ENCODE assay signal across 8 mouse cellular contexts in the genomic region with DNA sequence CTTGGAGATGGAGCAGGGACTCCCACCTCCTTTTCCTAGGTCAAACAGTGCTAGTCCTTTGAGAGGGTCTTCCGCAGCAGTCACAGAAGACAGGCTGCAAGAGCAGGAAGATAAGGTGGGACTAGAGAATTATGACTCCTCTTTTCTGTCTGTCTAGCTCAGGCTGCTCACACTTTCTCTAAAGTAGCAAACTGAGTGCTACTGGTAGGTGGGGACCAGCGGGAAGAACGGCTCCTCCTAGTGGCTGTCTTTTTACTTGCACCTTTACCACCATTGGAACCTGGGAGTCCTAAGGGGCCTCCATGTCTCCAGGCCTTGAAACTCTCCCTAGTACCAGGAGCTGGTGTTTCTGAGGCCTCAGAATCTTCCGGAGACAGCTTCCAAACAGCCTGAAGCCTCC. TPM values are rescaled to one million over a fixed set of nuclear protein-coding genes. Genes with fewer than 3 reads are reported as not detected.
DNase-seq lines count a peak whose midpoint lies in the region; ATAC-seq and TF ChIP-seq lines count a peak whose summit lies in the region.

No protein-coding gene starts in this region.

- 27% methylated on average over 4 of the region's 4 CpGs for WGBS in forebrain, embryonic 16.5 days
- WGBS in midbrain, postnatal 0 days: 26% methylated on average over 4 of the region's 4 CpGs

- H3K4me1 ChIP-seq in forebrain, embryonic 16.5 days (replicated peaks; ENCODE audit: control insufficient read depth, insufficient read depth, low read length): peaks cover 3% of the 10 kb centered on the region
- H3K4me1 ChIP-seq in midbrain, postnatal 0 days (ENCODE audit: insufficient read depth, low read length): no peaks in the 10 kb centered on the region
- no peaks in the 10 kb centered on the region for H3K4me1 ChIP-seq in testis, adult 2 months (ENCODE audit: control insufficient read depth, insufficient read depth, low read length)

- TF ChIP-seq CTCF in midbrain, postnatal 0 days (IDR thresholded peaks at IDR 0.05): peak; percentile 76
- TF ChIP-seq CTCF in testis, adult 2 months (IDR thresholded peaks at IDR 0.05; ENCODE audit: control insufficient read depth, insufficient read depth, insufficient replicate concordance, low read depth, low read length): peak; percentile 56; the same call in 1 of the 2 replicates

- TF ChIP-seq POLR2A in testis, adult 2 months (IDR thresholded peaks at IDR 0.05; ENCODE audit: control insufficient read depth, low read depth, low read length): no peak

- H3K4me2 ChIP-seq in forebrain, embryonic 16.5 days (ENCODE audit: low read length): no peak overlapping the region
- no peak overlapping the region for H3K4me2 ChIP-seq in midbrain, postnatal 0 days (ENCODE audit: low read depth, low read length, poor library complexity, severe bottlenecking)

- DNase-seq in urinary bladder, postnatal 14 days (ENCODE audit: low spot score): peak; percentile 84
- DNase-seq in urinary bladder, adult 2 months (ENCODE audit: low spot score): no peak
- DNase-seq in kidney, adult 18-20 months: peak; percentile 63
- DNase-seq in left cerebral cortex, postnatal 4 days: peak; percentile 50
- DNase-seq in midbrain, postnatal 0 days (ENCODE audit: low spot score): peak; percentile 75

- H3K9me3 ChIP-seq in forebrain, embryonic 16.5 days (ENCODE audit: control insufficient read depth, low read length): no peaks in the 10 kb centered on the region
- no peaks in the 10 kb centered on the region for H3K9me3 ChIP-seq in midbrain, postnatal 0 days (ENCODE audit: low read length)

- H3K27me3 ChIP-seq in forebrain, embryonic 16.5 days (replicated peaks; ENCODE audit: control insufficient read depth, insufficient read depth, low read length): no peaks in the 10 kb centered on the region
- no peaks in the 10 kb centered on the region for H3K27me3 ChIP-seq in midbrain, postnatal 0 days (ENCODE audit: insufficient read depth, low read length)
- no peaks in the 10 kb centered on the region for H3K27me3 ChIP-seq in testis, adult 2 months (ENCODE audit: control insufficient read depth, insufficient read depth, low read length)

- no peaks in the 10 kb centered on the region for H3K36me3 ChIP-seq in forebrain, embryonic 16.5 days (ENCODE audit: control insufficient read depth, insufficient read depth)
- no peaks in the 10 kb centered on the region for H3K36me3 ChIP-seq in midbrain, postnatal 0 days (ENCODE audit: insufficient read depth, low read length)
- H3K36me3 ChIP-seq in testis, adult 2 months (ENCODE audit: control insufficient read depth, insufficient read depth, low read length): no peaks in the 10 kb centered on the region

- H3K27ac ChIP-seq in forebrain, embryonic 16.5 days (ENCODE audit: low read length): no peak overlapping the region
- H3K27ac ChIP-seq in midbrain, postnatal 0 days (ENCODE audit: low read depth, low read length): no peak overlapping the region
- no peak overlapping the region for H3K27ac ChIP-seq in testis, adult 2 months (ENCODE audit: control insufficient read depth, insufficient read depth, low read depth, low read length)

- no peak overlapping the region for H3K4me3 ChIP-seq in forebrain, embryonic 16.5 days (replicated peaks; ENCODE audit: low read length)
- H3K4me3 ChIP-seq in midbrain, postnatal 0 days (ENCODE audit: low read depth, low read length): no peak overlapping the region
- no peak overlapping the region for H3K4me3 ChIP-seq in testis, adult 2 months (ENCODE audit: control insufficient read depth, low read depth, low read length)

- peak; percentile 42; the same call in 1 of the 2 replicates for ATAC-seq in cerebellum, adult (ENCODE audit: insufficient number of reproducible peaks, low FRiP score, low TSS enrichment)
- peak; percentile 59; the same call in 1 of the 2 replicates for ATAC-seq in forebrain, embryonic 16.5 days
- ATAC-seq in midbrain, postnatal 0 days (ENCODE audit: low FRiP score): no peak

- intact Hi-C loops in left cerebral cortex, postnatal 4 days (cut with DNase I): loop anchor here (5.0 kb wide), 1 partner anchor 103 kb away; no protein-coding TSS in a partner anchor

- no peak overlapping the region for H3K9ac ChIP-seq in forebrain, embryonic 16.5 days (replicated peaks; ENCODE audit: low read depth, low read length)
- no peak overlapping the region for H3K9ac ChIP-seq in midbrain, postnatal 0 days (replicated peaks; ENCODE audit: low read length, poor library complexity, severe bottlenecking)

RNA-seq across cellular contexts. Expression of gene Syt8, which starts 0.9 kb away (rescaled TPM):
- 316 and 420 TPM in 2 replicates for polyA plus RNA-seq in urinary bladder, adult 2 months (2012; rRNA removed)
- polyA plus RNA-seq in forebrain, embryonic 16.5 days (2015; fragmentation: Nextera tagmentation; extraction: Ambion mirVana): not detected in 2 replicates
- total RNA-seq in left cerebral cortex, postnatal 4 days (2021): not detected
- total RNA-seq in midbrain, postnatal 0 days (2014; rRNA removed): not detected in 2 replicates
- polyA plus RNA-seq in midbrain, postnatal 0 days (2015; fragmentation: Nextera tagmentation; extraction: Ambion mirVana): not detected in 2 replicates
- polyA plus RNA-seq in testis, adult 2 months (2012; rRNA removed): 0.28 and 1.2 TPM in 2 replicates

RNA-seq across cellular contexts. Expression of gene Tnni2, which starts 6.1 kb away (rescaled TPM):
- 39.4 and 48.2 TPM in 2 replicates for polyA plus RNA-seq in urinary bladder, adult 2 months (2012; rRNA removed)
- 0.89 TPM in 1 of 2 replicates, not detected in the other for polyA plus RNA-seq in forebrain, embryonic 16.5 days (2015; fragmentation: Nextera tagmentation; extraction: Ambion mirVana)
- total RNA-seq in left cerebral cortex, postnatal 4 days (2021): not detected
- total RNA-seq in midbrain, postnatal 0 days (2014; rRNA removed): not detected in 2 replicates
- 0.46 and 0.56 TPM in 2 replicates for polyA plus RNA-seq in midbrain, postnatal 0 days (2015; fragmentation: Nextera tagmentation; extraction: Ambion mirVana)
- polyA plus RNA-seq in testis, adult 2 months (2012; rRNA removed): 0.31 TPM in 1 of 2 replicates, not detected in the other

RNA-seq across cellular contexts. Expression of gene Lsp1, which starts 25.1 kb away (rescaled TPM):
- 379 and 420 TPM in 2 replicates for polyA plus RNA-seq in urinary bladder, adult 2 months (2012; rRNA removed)
- polyA plus RNA-seq in forebrain, embryonic 16.5 days (2015; fragmentation: Nextera tagmentation; extraction: Ambion mirVana): 3.5 and 5.5 TPM in 2 replicates
- 1 to 10 TPM; 5.5 to 5.7 TPM for total RNA-seq in left cerebral cortex, postnatal 4 days (2021)
- 5.1 and 11.0 TPM in 2 replicates for total RNA-seq in midbrain, postnatal 0 days (2014; rRNA removed)
- 5.3 and 8.7 TPM in 2 replicates for polyA plus RNA-seq in midbrain, postnatal 0 days (2015; fragmentation: Nextera tagmentation; extraction: Ambion mirVana)
- 2.4 and 5.9 TPM in 2 replicates for polyA plus RNA-seq in testis, adult 2 months (2012; rRNA removed)

RNA-seq across cellular contexts. Expression of gene Ctsd, which starts 47.7 kb away (rescaled TPM):
- polyA plus RNA-seq in urinary bladder, adult 2 months (2012; rRNA removed): 836 and 938 TPM in 2 replicates
- polyA plus RNA-seq in forebrain, embryonic 16.5 days (2015; fragmentation: Nextera tagmentation; extraction: Ambion mirVana): 203 and 208 TPM in 2 replicates
- 100 to 1,000 TPM; 133 to 157 TPM for total RNA-seq in left cerebral cortex, postnatal 4 days (2021)
- 520 and 652 TPM in 2 replicates for total RNA-seq in midbrain, postnatal 0 days (2014; rRNA removed)
- 320 and 345 TPM in 2 replicates for polyA plus RNA-seq in midbrain, postnatal 0 days (2015; fragmentation: Nextera tagmentation; extraction: Ambion mirVana)
- 75.7 and 78.7 TPM in 2 replicates for polyA plus RNA-seq in testis, adult 2 months (2012; rRNA removed)

RNA-seq across cellular contexts. Expression of gene Gm49369, which starts 53.1 kb away (rescaled TPM):
- 2.0 and 2.2 TPM in 2 replicates for polyA plus RNA-seq in urinary bladder, adult 2 months (2012; rRNA removed)
- polyA plus RNA-seq in forebrain, embryonic 16.5 days (2015; fragmentation: Nextera tagmentation; extraction: Ambion mirVana): not detected in 2 replicates
- 1 to 10 TPM in 1 of 2 experiments, not detected in 1; 5.0 TPM for total RNA-seq in left cerebral cortex, postnatal 4 days (2021)
- 3.3 TPM in 1 of 2 replicates, not detected in the other for total RNA-seq in midbrain, postnatal 0 days (2014; rRNA removed)
- not detected in 2 replicates for polyA plus RNA-seq in midbrain, postnatal 0 days (2015; fragmentation: Nextera tagmentation; extraction: Ambion mirVana)
- not detected in 2 replicates for polyA plus RNA-seq in testis, adult 2 months (2012; rRNA removed)

Comparison
In these comparisons a context has a peak if more than half of its experiments do, and no peak if none do; other contexts are left out.
1. RNA of gene Syt8, which starts 0.9 kb away (polyA plus RNA-seq): 316 to 420 TPM in urinary bladder, adult 2 months; 0.28 to 1.2 TPM in testis, adult 2 months, not detected in midbrain, postnatal 0 days and not detected in forebrain, embryonic 16.5 days; every median in the first group is over 100 times any median in the second.
2. RNA of gene Tnni2, which starts 6.1 kb away (polyA plus RNA-seq): 39.4 to 48.2 TPM in urinary bladder, adult 2 months; 0.46 to 0.56 TPM in midbrain, postnatal 0 days, 0.89 TPM in forebrain, embryonic 16.5 days and 0.31 TPM in testis, adult 2 months; every median in the first group is over 10 times any median in the second.
3. RNA of gene Lsp1, which starts 25.1 kb away (polyA plus RNA-seq): 379 to 420 TPM in urinary bladder, adult 2 months; 5.3 to 8.7 TPM in midbrain, postnatal 0 days, 3.5 to 5.5 TPM in forebrain, embryonic 16.5 days and 2.4 to 5.9 TPM in testis, adult 2 months; every median in the first group is over 10 times any median in the second.